In genomic region chr12:40503520-40503919, GRCm38 (mm10) we compare ENCODE assay signal across 23 mouse cellular contexts. TPM values are rescaled to one million over a fixed set of nuclear protein-coding genes. Genes with fewer than 3 reads are reported as not detected.
DNase-seq lines count a peak whose midpoint lies in the region; ATAC-seq lines count a peak whose summit lies in the region.
"Had no signal": no experiment of that assay in that cellular context is flagged by ENCODE, and none has a peak within 500 bp of the region (broad histone marks: within the 10 kb centered on the region; RNA-seq: fewer than 3 reads in every experiment).

No protein-coding gene starts in this region.

- H3K4me2 ChIP-seq in kidney, embryonic 14.5 days (replicated peaks; ENCODE audit: low read depth, low read length): no peak overlapping the region
- H3K4me2 ChIP-seq: forebrain, embryonic 15.5 days; heart, embryonic 13.5 days; hindbrain, embryonic 15.5 days; limb, embryonic 13.5 days; liver, embryonic 11.5 days; midbrain, embryonic 12.5 days had no signal

- H3K27ac ChIP-seq in kidney, embryonic 14.5 days (ENCODE audit: low read depth, low read length): no peak overlapping the region
- H3K27ac ChIP-seq: forebrain, embryonic 10.5 days; forebrain, embryonic 15.5 days; hindbrain, embryonic 15.5 days; left cerebral cortex, adult 2 months; limb, embryonic 13.5 days; midbrain, embryonic 12.5 days had no signal

- DNase-seq in cerebellum, postnatal 14 days: peak; percentile 32 to 50
- no peak for DNase-seq in cerebellum, adult 8-10 months
- DNase-seq in kidney, postnatal 10 days: peak; percentile 37
- peak; percentile 49 for DNase-seq in brain, adult 2 months (ENCODE audit: low read depth, low spot score)
- peak; percentile 10 for DNase-seq in fat pad, adult 2 months (ENCODE audit: extremely low read depth, low read depth, low spot score)
- DNase-seq: adrenal gland, adult 2 months; B cell, adult 2 months; heart, postnatal 10 days; kidney, adult 8-10 months; lung, postnatal 4 days; thymus, postnatal 4 days had no signal

- H3K4me3 ChIP-seq in kidney, embryonic 14.5 days (ENCODE audit: low read length): no peak overlapping the region
- H3K4me3 ChIP-seq: forebrain, embryonic 10.5 days; forebrain, embryonic 15.5 days; heart, embryonic 13.5 days; hindbrain, embryonic 15.5 days; layer of hippocampus, adult 2 months; left cerebral cortex, adult 2 months; limb, embryonic 13.5 days; megakaryocyte, embryonic 14.5 days; midbrain, embryonic 12.5 days had no signal

- no peak; the same call in 1 of the 2 replicates for ATAC-seq in kidney, embryonic 14.5 days (ENCODE audit: low FRiP score, low TSS enrichment)
- ATAC-seq: forebrain, embryonic 15.5 days; lung, postnatal 0 days had no signal

- no peaks in the 10 kb centered on the region for H3K27me3 ChIP-seq in kidney, embryonic 14.5 days (ENCODE audit: control insufficient read depth, insufficient read depth, low read length)
- H3K27me3 ChIP-seq: forebrain, embryonic 15.5 days; heart, embryonic 13.5 days; hindbrain, embryonic 15.5 days had no signal

- H3K9ac ChIP-seq in kidney, embryonic 14.5 days (ENCODE audit: low read depth, low read length): no peak overlapping the region
- H3K9ac ChIP-seq: forebrain, embryonic 15.5 days; heart, embryonic 13.5 days; hindbrain, embryonic 15.5 days; limb, embryonic 13.5 days; midbrain, embryonic 12.5 days had no signal

- 63% methylated on average over 3 of the region's 3 CpGs for WGBS in kidney, embryonic 14.5 days

- H3K36me3 ChIP-seq in kidney, embryonic 14.5 days (ENCODE audit: control insufficient read depth, insufficient read depth, low read length): no peaks in the 10 kb centered on the region
- H3K36me3 ChIP-seq: forebrain, embryonic 10.5 days; forebrain, embryonic 15.5 days; heart, embryonic 13.5 days; hindbrain, embryonic 15.5 days; limb, embryonic 13.5 days; midbrain, embryonic 12.5 days had no signal

- no peaks in the 10 kb centered on the region for H3K9me3 ChIP-seq in kidney, embryonic 14.5 days (ENCODE audit: control insufficient read depth, low read length)
- H3K9me3 ChIP-seq: forebrain, embryonic 10.5 days; forebrain, embryonic 15.5 days; heart, embryonic 13.5 days; hindbrain, embryonic 15.5 days; limb, embryonic 13.5 days; midbrain, embryonic 12.5 days had no signal

- peaks cover 13% of the 10 kb centered on the region for H3K4me1 ChIP-seq in kidney, embryonic 14.5 days (ENCODE audit: control insufficient read depth, insufficient read depth, low read length)
- H3K4me1 ChIP-seq: megakaryocyte, embryonic 14.5 days had no signal

RNA-seq across cellular contexts. Expression of gene Dock4, which starts 57.8 kb away (rescaled TPM):
- polyA plus RNA-seq in kidney, embryonic 14.5 days (2014; fragmentation: Nextera tagmentation; extraction: Ambion mirVana): 12.2 and 17.9 TPM in 2 replicates

RNA-seq across cellular contexts. Expression of gene Zfp277, which starts 57.8 kb away (rescaled TPM):
- polyA plus RNA-seq in kidney, embryonic 14.5 days (2014; fragmentation: Nextera tagmentation; extraction: Ambion mirVana): 48.4 and 51.9 TPM in 2 replicates
